Mouse (Mus musculus) heart, postnatal 0 days (tissue): ENCODE data around the gene F2r.

Experiments
- CTCF ChIP-seq: IDR thresholded peaks from 2 replicates; pipeline ENCODE4 v1.5.1; 2016; ENCODE audit warnings: antibody characterized with exemption, control low read depth, low read depth
- EP300 ChIP-seq: IDR thresholded peaks from 2 replicates; pipeline ENCODE4 v1.6.1; 2016; ENCODE audit warnings: antibody characterized with exemption, low read depth

GRCm38 (mm10) chr13:95563066-95563610, 55.1 kb downstream of the F2r start:
- TF ChIP-seq CTCF (no peak), EP300 (no peak)
